Mouse (Mus musculus) cerebellum, adult 8-10 months (tissue): ENCODE results near the gene Selenow.

Experiments used
- DNase-seq: peaks from one replicate; pipeline ENCODE4 v3.0.0; 2022

The Selenow gene

GRCm38 (mm10) chr7:15901366-15902048, 20.7 kb downstream of the Selenow start:
- no peak for DNase-seq

- no peak for DNase-seq
Measured at GRCm38 (mm10) chr7:15894251-15894650, 28.0 kb downstream of the Selenow start.

- DNase-seq, result no peak
Measured at GRCm38 (mm10) chr7:15884127-15884526, 38.1 kb downstream of the Selenow start.

- DNase-seq, result no peak
Measured at GRCm38 (mm10) chr7:15882317-15882716, 39.9 kb downstream of the Selenow start, which contains the start of gene Crxos. Gene Crxos, plus strand, starts transcription at chr7:15882617.

GRCm38 (mm10) chr7:15881831-15882230, 40.4 kb downstream of the Selenow start:
- no peak for DNase-seq

GRCm38 (mm10) chr7:15881388-15881787, 40.8 kb downstream of the Selenow start:
- no peak for DNase-seq

GRCm38 (mm10) chr7:15879756-15880155, 42.4 kb downstream of the Selenow start, which contains the start of gene Crx:
Gene Crx, minus strand, starts transcription at chr7:15879968.
- DNase-seq, result no peak
